Mouse (Mus musculus): ENCODE measurements at regions not wholly inside any gene's neighbourhood (a gene's known extent, or its start where the extent isn't known, plus 50 kb on each side); places are given as distances from the start of the nearest gene placed in this dataset.

- no peak for DNase-seq (ENCODE audit: low spot score)
Observed at GRCm38 (mm10) chr9:90326531-90326930, 55.9 kb upstream of the Tbc1d2b start.

All from embryo, embryonic 10 days (tissue).